Mouse (Mus musculus): ENCODE data around the gene Cpt1b. TPM values are rescaled to one million over a fixed set of nuclear protein-coding genes. Genes with fewer than 3 reads are reported as not detected.

Gene Cpt1b
- polyA plus RNA-seq, 1 experiment from 2014 or later = 0.94 TPM

- WGBS = 15% methylated on average over 16 of the region's 16 CpGs
- Histone ChIP-seq H3K9ac (no peak within 1 kb of the TSS), H3K4me3 (no peak within 1 kb of the TSS), H3K36me3 (ENCODE audit: poor library complexity, severe bottlenecking) (peaks cover 9% of the 10 kb centered on the region), H3K9me3 (replicated peaks) (no peaks in the 10 kb centered on the region), H3K27me3 (peaks cover 60% of the 10 kb centered on the region), H3K4me1 (peaks cover 31% of the 10 kb centered on the region), H3K27ac (no peak within 1 kb of the TSS), H3K4me2 (peak within 1 kb of the TSS; percentile 14; the same call in 1 of the 2 replicates)
- no peak for ATAC-seq
Measured at GRCm38 (mm10) chr15:89376957-89377356, 48.7 kb downstream of the Cpt1b start, which contains the start of gene Tymp. Gene Tymp (minus strand): TSS chr15:89377039.

GRCm38 (mm10) chr15:89376040-89376439, 49.6 kb downstream of the Cpt1b start:
- WGBS = 85% methylated on average over 7 of the region's 7 CpGs
- no peak overlapping the region for H3K4me3 ChIP-seq
- ATAC-seq = no peak
- no peak overlapping the region for H3K27ac ChIP-seq
- H3K36me3 ChIP-seq (ENCODE audit: poor library complexity, severe bottlenecking) = peaks cover 18% of the 10 kb centered on the region
- peaks cover 55% of the 10 kb centered on the region for H3K27me3 ChIP-seq
- H3K4me2 ChIP-seq = no peak overlapping the region
- no peaks in the 10 kb centered on the region for H3K9me3 ChIP-seq (replicated peaks)
- peaks cover 31% of the 10 kb centered on the region for H3K4me1 ChIP-seq
- no peak overlapping the region for H3K9ac ChIP-seq

- no peak for ATAC-seq
- 92% methylated on average over 17 of the region's 17 CpGs for WGBS
- H3K4me1 ChIP-seq = peaks cover 31% of the 10 kb centered on the region
Measured at GRCm38 (mm10) chr15:89374801-89375534, 50.7 kb downstream of the Cpt1b start.

GRCm38 (mm10) chr15:89374340-89374739, 51.3 kb downstream of the Cpt1b start:
- Histone ChIP-seq H3K27ac (peak overlapping the region; percentile 93; the same call in 1 of the 2 replicates), H3K4me3 (peak overlapping the region; percentile 70), H3K4me1 (peaks cover 28% of the 10 kb centered on the region), H3K27me3 (peaks cover 40% of the 10 kb centered on the region), H3K4me2 (peak overlapping the region; percentile 71), H3K36me3 (ENCODE audit: poor library complexity, severe bottlenecking) (peaks cover 35% of the 10 kb centered on the region), H3K9me3 (replicated peaks) (no peaks in the 10 kb centered on the region), H3K9ac (peak overlapping the region; percentile 87)
- 52% methylated on average over 9 of the region's 9 CpGs for WGBS
- no peak for ATAC-seq

More at GRCm38 (mm10) chr15:89374801-89375534, 50.7 kb downstream of the Cpt1b start:
- Histone ChIP-seq H3K9ac (no peak overlapping the region), H3K9me3 (replicated peaks) (no peaks in the 10 kb centered on the region), H3K36me3 (ENCODE audit: poor library complexity, severe bottlenecking) (peaks cover 29% of the 10 kb centered on the region), H3K27me3 (peaks cover 46% of the 10 kb centered on the region), H3K4me2 (no peak overlapping the region), H3K4me3 (no peak overlapping the region), H3K27ac (no peak overlapping the region)

GRCm38 (mm10) chr15:89373762-89374248, 51.9 kb downstream of the Cpt1b start, which contains the start of gene Sco2:
Gene Sco2 (minus strand): TSS chr15:89373846.
- Histone ChIP-seq H3K36me3 (ENCODE audit: poor library complexity, severe bottlenecking) (peaks cover 40% of the 10 kb centered on the region), H3K27ac (peak within 1 kb of the TSS; percentile 93), H3K27me3 (peaks cover 35% of the 10 kb centered on the region), H3K4me2 (peak within 1 kb of the TSS; percentile 71), H3K4me3 (peak within 1 kb of the TSS; percentile 70), H3K9ac (peak within 1 kb of the TSS; percentile 87), H3K9me3 (replicated peaks) (no peaks in the 10 kb centered on the region), H3K4me1 (peaks cover 22% of the 10 kb centered on the region)
- WGBS = under 1% methylated on average over 42 of the region's 42 CpGs
- ATAC-seq = peak; percentile 88

GRCm38 (mm10) chr15:89373027-89373761, 52.5 kb downstream of the Cpt1b start:
- H3K36me3 ChIP-seq (ENCODE audit: poor library complexity, severe bottlenecking) = peaks cover 46% of the 10 kb centered on the region
- peaks cover 28% of the 10 kb centered on the region for H3K27me3 ChIP-seq
- peaks cover 16% of the 10 kb centered on the region for H3K4me1 ChIP-seq
- peak overlapping the region; percentile 71 for H3K4me2 ChIP-seq
- peak overlapping the region; percentile 93 for H3K27ac ChIP-seq
- H3K9me3 ChIP-seq (replicated peaks) = no peaks in the 10 kb centered on the region
- WGBS = 3% methylated on average over 35 of the region's 35 CpGs
- ATAC-seq = peak; percentile 83
- peak overlapping the region; percentile 87 for H3K9ac ChIP-seq
- peak overlapping the region; percentile 70 for H3K4me3 ChIP-seq

- H3K4me3 ChIP-seq = peak overlapping the region; percentile 70
- H3K9me3 ChIP-seq (replicated peaks) = no peaks in the 10 kb centered on the region
- 0 out of 2 replicates have a peak overlapping the region, but pooled peaks have one; percentile 93 for H3K27ac ChIP-seq
- H3K4me1 ChIP-seq = peaks cover 16% of the 10 kb centered on the region
- H3K4me2 ChIP-seq = peak overlapping the region; percentile 71
- ATAC-seq = no peak
- WGBS = 90% methylated on average over 7 of the region's 7 CpGs
- H3K9ac ChIP-seq = peak overlapping the region; percentile 87; the same call in 1 of the 2 replicates
- peaks cover 53% of the 10 kb centered on the region for H3K36me3 ChIP-seq (ENCODE audit: poor library complexity, severe bottlenecking)
- peaks cover 22% of the 10 kb centered on the region for H3K27me3 ChIP-seq
Measured at GRCm38 (mm10) chr15:89372536-89372935, 53.1 kb downstream of the Cpt1b start.

- WGBS = 81% methylated on average over 13 of the region's 13 CpGs
- H3K27me3 ChIP-seq = peaks cover 17% of the 10 kb centered on the region
- H3K9ac ChIP-seq = no peak overlapping the region; the same call in 1 of the 2 replicates
- no peak for ATAC-seq
- no peak overlapping the region for H3K4me2 ChIP-seq
- no peak overlapping the region for H3K4me3 ChIP-seq
- peaks cover 16% of the 10 kb centered on the region for H3K4me1 ChIP-seq
- peaks cover 58% of the 10 kb centered on the region for H3K36me3 ChIP-seq (ENCODE audit: poor library complexity, severe bottlenecking)
- H3K27ac ChIP-seq = no peak overlapping the region
- H3K9me3 ChIP-seq (replicated peaks) = no peaks in the 10 kb centered on the region
Measured at GRCm38 (mm10) chr15:89372068-89372467, 53.6 kb downstream of the Cpt1b start.

Other genes starting within 250 kb of the Cpt1b start
- gene Plxnb2, start 245.1 kb downstream of the Cpt1b start, polyA plus RNA-seq (2015; fragmentation: Nextera tagmentation; extraction: Ambion mirVana) = 101 and 130 TPM in 2 replicates
- gene Dennd6b, start 229.4 kb downstream of the Cpt1b start, polyA plus RNA-seq (2015; fragmentation: Nextera tagmentation; extraction: Ambion mirVana) = 40.7 and 47.7 TPM in 2 replicates
- gene Ppp6r2, start 214.3 kb downstream of the Cpt1b start, polyA plus RNA-seq (2015; fragmentation: Nextera tagmentation; extraction: Ambion mirVana) = 68.5 and 71.7 TPM in 2 replicates
- gene Sbf1, start 110.6 kb downstream of the Cpt1b start, polyA plus RNA-seq (2015; fragmentation: Nextera tagmentation; extraction: Ambion mirVana) = 66.0 and 76.1 TPM in 2 replicates
- not detected in 2 replicates for gene Adm2, start 103.1 kb downstream of the Cpt1b start, polyA plus RNA-seq (2015; fragmentation: Nextera tagmentation; extraction: Ambion mirVana)
- gene Miox, start 91.5 kb downstream of the Cpt1b start, polyA plus RNA-seq (2015; fragmentation: Nextera tagmentation; extraction: Ambion mirVana) = not detected in 2 replicates
- gene Lmf2, start 70.2 kb downstream of the Cpt1b start, polyA plus RNA-seq (2015; fragmentation: Nextera tagmentation; extraction: Ambion mirVana) = 34.4 and 38.6 TPM in 2 replicates
- gene Ncaph2, start 70.1 kb downstream of the Cpt1b start, polyA plus RNA-seq (2015; fragmentation: Nextera tagmentation; extraction: Ambion mirVana) = 156 and 170 TPM in 2 replicates
- gene Sco2, start 52.0 kb downstream of the Cpt1b start, polyA plus RNA-seq (2015; fragmentation: Nextera tagmentation; extraction: Ambion mirVana) = 4.0 and 7.4 TPM in 2 replicates
- gene Tymp, start 48.8 kb downstream of the Cpt1b start, polyA plus RNA-seq (2015; fragmentation: Nextera tagmentation; extraction: Ambion mirVana) = 1.8 and 1.9 TPM in 2 replicates
- gene Odf3b, start 46.6 kb downstream of the Cpt1b start, polyA plus RNA-seq (2015; fragmentation: Nextera tagmentation; extraction: Ambion mirVana) = 0.98 and 3.4 TPM in 2 replicates
- gene Klhdc7b, start 40.9 kb downstream of the Cpt1b start, polyA plus RNA-seq (2015; fragmentation: Nextera tagmentation; extraction: Ambion mirVana) = not detected in 2 replicates
- not detected in 2 replicates for gene Syce3, start 15.4 kb downstream of the Cpt1b start, polyA plus RNA-seq (2015; fragmentation: Nextera tagmentation; extraction: Ambion mirVana)
- 5.3 and 6.7 TPM in 2 replicates for gene C730034F03Rik, start 3.7 kb upstream of the Cpt1b start, polyA plus RNA-seq (2015; fragmentation: Nextera tagmentation; extraction: Ambion mirVana)
- gene Gm44502, start 3.8 kb upstream of the Cpt1b start, polyA plus RNA-seq (2015; fragmentation: Nextera tagmentation; extraction: Ambion mirVana) = 0.16 TPM in 1 of 2 replicates, not detected in the other
- gene Chkb, start 4.0 kb upstream of the Cpt1b start, polyA plus RNA-seq (2015; fragmentation: Nextera tagmentation; extraction: Ambion mirVana) = 67.3 and 70.9 TPM in 2 replicates
- 47.3 and 53.2 TPM in 2 replicates for gene Mapk8ip2, start 28.1 kb upstream of the Cpt1b start, polyA plus RNA-seq (2015; fragmentation: Nextera tagmentation; extraction: Ambion mirVana)
- 12.7 and 13.7 TPM in 2 replicates for gene Arsa, start 51.6 kb upstream of the Cpt1b start, polyA plus RNA-seq (2015; fragmentation: Nextera tagmentation; extraction: Ambion mirVana)
- 7.1 and 9.5 TPM in 2 replicates for gene Shank3, start 73.8 kb upstream of the Cpt1b start, polyA plus RNA-seq (2015; fragmentation: Nextera tagmentation; extraction: Ambion mirVana)
- 1.2 and 1.8 TPM in 2 replicates for gene Acr, start 142.5 kb upstream of the Cpt1b start, polyA plus RNA-seq (2015; fragmentation: Nextera tagmentation; extraction: Ambion mirVana)
- gene Rabl2, start 166.1 kb upstream of the Cpt1b start, polyA plus RNA-seq (2015; fragmentation: Nextera tagmentation; extraction: Ambion mirVana) = 55.1 and 56.4 TPM in 2 replicates

All from forebrain, embryonic 13.5 days (tissue).